Mouse (Mus musculus) limb, embryonic 11.5 days (tissue): Measurements from ENCODE around the gene Gm11559. TPM values are rescaled to one million over a fixed set of nuclear protein-coding genes. Genes with fewer than 3 reads are reported as not detected.
"Not testable (repeated sequence)": the region's sequence is repeated elsewhere in the genome, so short reads cannot be mapped to it uniquely, and the experiment has no call there.

Experiments used
- ATAC-seq: fragments of 200-750 bp; cut with Nextera tagmentation; 2 replicates; pipeline ENCODE4 v1.8.0; 2017; ENCODE audit warnings: low read depth; ENCODE audit not compliant: insufficient number of reproducible peaks, low FRiP score, low TSS enrichment
- DNase-seq: peaks from one replicate; pipeline ENCODE4 v3.0.0-alpha.2; 2015; ENCODE audit warnings: low spot score
- H3K27ac ChIP-seq: fragments of 300-500 bp; sonication (generic); replicated peaks from 2 replicates; pipeline ENCODE4 v1.5.1; 2014; ENCODE audit warnings: low read depth, mild to moderate bottlenecking, low read length
- H3K27me3 ChIP-seq: fragments of 300-500 bp; sonication (generic); 2 replicates; pipeline ENCODE4 v1.6.1; 2014; ENCODE audit warnings: mild to moderate bottlenecking, low read length, mixed read lengths; ENCODE audit not compliant: control insufficient read depth, insufficient read depth
- H3K36me3 ChIP-seq: fragments of 300-500 bp; sonication (generic); 2 replicates; pipeline ENCODE4 v1.6.1; 2014; ENCODE audit warnings: mild to moderate bottlenecking, low read length, moderate library complexity, mixed read lengths; ENCODE audit not compliant: control insufficient read depth, insufficient read depth
- H3K4me1 ChIP-seq: fragments of 300-500 bp; sonication (generic); 2 replicates; pipeline ENCODE4 v1.6.1; 2014; ENCODE audit warnings: low read length, mixed read lengths; ENCODE audit not compliant: control insufficient read depth, insufficient read depth
- H3K4me2 ChIP-seq: fragments of 300-500 bp; sonication (generic); 2 replicates; pipeline ENCODE4 v1.6.1; 2014; ENCODE audit warnings: low read depth, mild to moderate bottlenecking, moderate library complexity; ENCODE audit not compliant: severe bottlenecking
- H3K4me3 ChIP-seq: fragments of 300-500 bp; sonication (generic); 2 replicates; pipeline ENCODE4 v1.5.1; 2014; ENCODE audit warnings: low read depth, low read length
- H3K9ac ChIP-seq: fragments of 300-500 bp; sonication (generic); 2 replicates; pipeline ENCODE4 v1.6.1; 2014; ENCODE audit warnings: mild to moderate bottlenecking, low read length
- H3K9me3 ChIP-seq: fragments of 300-500 bp; sonication (generic); 2 replicates; pipeline ENCODE4 v1.6.1; 2016; ENCODE audit warnings: low read length; ENCODE audit not compliant: control insufficient read depth
- WGBS: fragments of 180-500 bp; shearing (Covaris S2); extraction: QIAGEN DNeasy Blood & Tissue Kit; methylation state at CpG from one replicate; pipeline ENCODE4 v1.1.7; 2014; 5-methylcytosine and 5-hydroxymethylcytosine counted together
- polyA plus RNA-seq: library from polyadenylated mRNA; unstranded; fragments of >200 nt; fragmentation: Nextera tagmentation; extraction: Ambion mirVana; gene quantifications from 2 replicates; pipeline ENCODE4 v1.2.1, GENCODE M21; 2014

The Gm11559 gene
- polyA plus RNA-seq: not detected in 2 replicates

DNA sequence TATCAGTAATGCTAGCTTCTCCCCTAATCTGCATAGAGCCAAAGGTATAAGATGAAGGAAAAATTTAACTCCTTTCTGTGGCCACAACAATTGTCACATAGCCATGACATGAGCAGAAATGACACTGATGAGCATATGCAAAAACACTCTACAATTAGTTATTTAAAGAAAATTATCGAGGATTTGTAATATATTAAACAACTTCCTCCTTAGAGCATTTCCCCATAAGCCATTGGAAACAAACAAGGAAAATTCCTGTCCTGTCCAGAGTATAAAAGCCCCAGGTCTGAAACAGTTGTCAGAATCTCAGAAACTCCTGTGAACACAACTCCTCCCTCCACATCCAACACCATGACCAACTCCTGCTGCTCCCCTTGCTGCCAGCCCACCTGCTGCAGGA, at the start of gene Gm11559:
TSS of gene Gm11559 (plus strand) at position 301 of the 400 bp plus-strand sequence.
- H3K9ac ChIP-seq, H3K4me3 ChIP-seq, H3K36me3 ChIP-seq, H3K4me1 ChIP-seq, H3K27ac ChIP-seq, DNase-seq, ATAC-seq, H3K4me2 ChIP-seq, H3K27me3 ChIP-seq, H3K9me3 ChIP-seq: not testable (repeated sequence)
- 71% methylated on average over 1 of the region's 1 CpGs for WGBS

DNA sequence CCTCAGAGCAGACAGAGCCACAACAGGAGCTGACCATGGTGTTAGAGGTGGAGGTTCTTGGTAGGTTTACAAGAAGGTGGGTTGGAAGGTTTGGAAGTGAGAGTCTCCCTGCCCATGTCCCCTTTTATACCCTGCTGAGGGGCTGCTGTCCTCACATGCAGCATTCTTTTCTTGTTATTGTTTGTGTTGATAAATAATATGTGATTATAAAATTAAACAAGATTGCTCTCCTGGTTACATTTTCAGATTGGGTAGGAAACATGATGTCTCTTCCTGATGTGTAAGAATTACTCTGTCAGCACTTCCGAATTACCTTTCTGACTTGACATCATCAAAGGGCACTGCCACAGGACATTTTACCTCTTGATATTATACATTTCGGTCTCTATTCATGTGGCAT, 48.7 kb upstream of the Gm11559 start, which contains the start of gene Gm11564:
TSS of gene Gm11564 (minus strand) at position 101 of the 400 bp plus-strand sequence.
- not testable (repeated sequence) for H3K27ac ChIP-seq, H3K36me3 ChIP-seq, DNase-seq, H3K9ac ChIP-seq, H3K4me3 ChIP-seq, H3K4me2 ChIP-seq, ATAC-seq, H3K9me3 ChIP-seq, H3K4me1 ChIP-seq, H3K27me3 ChIP-seq
- WGBS: 90% methylated on average over 2 of the region's 2 CpGs

DNA sequence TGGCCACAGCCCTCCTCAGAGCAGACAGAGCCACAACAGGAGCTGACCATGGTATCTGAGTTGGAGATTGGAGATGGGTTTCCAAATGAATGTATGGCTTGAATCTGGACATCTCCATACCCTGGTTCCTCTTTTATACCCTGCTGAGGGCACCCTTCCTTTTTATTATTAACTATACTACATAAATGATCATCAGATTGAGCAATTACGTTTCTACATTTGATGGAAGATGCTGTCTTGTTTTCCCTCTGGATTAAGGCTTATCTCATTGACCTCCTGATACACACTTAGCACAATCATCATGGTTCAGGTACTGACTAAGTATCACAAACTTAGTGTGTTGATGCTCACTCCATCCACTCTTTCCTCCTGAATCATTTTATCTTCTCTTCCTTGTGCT, 26.3 kb upstream of the Gm11559 start, which contains the start of gene 2300003K06Rik:
TSS of gene 2300003K06Rik (minus strand) at position 101 of the 400 bp plus-strand sequence.
- no peak within 1 kb of the TSS for H3K4me2 ChIP-seq
- no peaks in the 10 kb centered on the region for H3K27me3 ChIP-seq
- H3K4me3 ChIP-seq: no peak within 1 kb of the TSS
- H3K9me3 ChIP-seq: no peaks in the 10 kb centered on the region
- no peak within 1 kb of the TSS for H3K9ac ChIP-seq
- 80% methylated on average over 1 of the region's 1 CpGs for WGBS
- H3K27ac ChIP-seq: no peak within 1 kb of the TSS
- H3K36me3 ChIP-seq: no peaks in the 10 kb centered on the region
- no peaks in the 10 kb centered on the region for H3K4me1 ChIP-seq
- DNase-seq (no peak), ATAC-seq (no peak)

- WGBS: 35% methylated on average over 1 of the region's 1 CpGs
- no peak for ATAC-seq
Observed at GRCm38 (mm10) chr11:99842185-99842584, 22.1 kb upstream of the Gm11559 start.

GRCm38 (mm10) chr11:99846746-99847145, 17.5 kb upstream of the Gm11559 start:
- no peak overlapping the region for H3K4me2 ChIP-seq
- DNase-seq (no peak), ATAC-seq (no peak)
- WGBS: 90% methylated on average over 2 of the region's 2 CpGs
- no peak overlapping the region for H3K4me3 ChIP-seq
- H3K27ac ChIP-seq: no peak overlapping the region
- H3K36me3 ChIP-seq: no peaks in the 10 kb centered on the region
- H3K27me3 ChIP-seq: no peaks in the 10 kb centered on the region
- no peaks in the 10 kb centered on the region for H3K9me3 ChIP-seq
- H3K9ac ChIP-seq: no peak overlapping the region
- H3K4me1 ChIP-seq: no peaks in the 10 kb centered on the region

More at GRCm38 (mm10) chr11:99842185-99842584, 22.1 kb upstream of the Gm11559 start:
- Histone ChIP-seq H3K4me2 (no peak overlapping the region), H3K4me3 (no peak overlapping the region), H3K27ac (no peak overlapping the region), H3K9ac (no peak overlapping the region), H3K9me3 (no peaks in the 10 kb centered on the region), H3K4me1 (no peaks in the 10 kb centered on the region), H3K27me3 (no peaks in the 10 kb centered on the region), H3K36me3 (no peaks in the 10 kb centered on the region)
- DNase-seq: no peak

- ATAC-seq (no peak), DNase-seq (no peak)
- Histone ChIP-seq H3K9me3 (no peaks in the 10 kb centered on the region), H3K4me2 (no peak within 1 kb of the TSS), H3K4me3 (no peak within 1 kb of the TSS), H3K27me3 (no peaks in the 10 kb centered on the region), H3K27ac (no peak within 1 kb of the TSS), H3K4me1 (no peaks in the 10 kb centered on the region), H3K9ac (no peak within 1 kb of the TSS), H3K36me3 (no peaks in the 10 kb centered on the region)
Observed at GRCm38 (mm10) chr11:99851508-99851907, 12.8 kb upstream of the Gm11559 start, which contains the start of gene Krtap4-16. Krtap4-16 (minus strand) TSS chr11:99851608.

- Histone ChIP-seq H3K27ac (no peak overlapping the region), H3K4me3 (no peak overlapping the region), H3K36me3 (no peaks in the 10 kb centered on the region), H3K9me3 (no peaks in the 10 kb centered on the region), H3K4me2 (no peak overlapping the region), H3K9ac (no peak overlapping the region), H3K4me1 (no peaks in the 10 kb centered on the region), H3K27me3 (no peaks in the 10 kb centered on the region)
- WGBS: 63% methylated on average over 3 of the region's 3 CpGs
- DNase-seq: no peak
- ATAC-seq: no peak
Observed at GRCm38 (mm10) chr11:99854121-99854520, 10.2 kb upstream of the Gm11559 start.

DNA sequence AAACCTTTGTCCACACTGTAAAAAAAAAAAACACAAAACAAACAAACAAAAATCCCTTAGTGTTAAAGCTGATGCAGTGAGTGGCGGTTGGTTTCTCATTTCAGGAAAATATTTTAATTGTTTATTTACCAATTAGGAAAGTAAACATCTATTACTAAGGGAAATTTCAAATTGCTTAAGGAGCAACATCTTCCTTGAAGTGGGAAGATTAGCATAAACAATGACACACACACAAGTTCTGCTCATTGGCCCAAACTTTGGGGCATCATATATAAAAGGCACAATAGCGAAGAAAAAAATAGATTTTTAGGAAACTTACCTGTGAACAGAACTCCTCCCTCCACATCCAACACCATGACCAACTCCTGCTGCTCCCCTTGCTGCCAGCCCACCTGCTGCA, 6.7 kb upstream of the Gm11559 start, which contains the start of gene Gm11568:
TSS of gene Gm11568 (plus strand) at position 301 of the 400 bp plus-strand sequence.
- 88% methylated on average over 2 of the region's 2 CpGs for WGBS
- Histone ChIP-seq H3K4me3 (no peak within 1 kb of the TSS), H3K36me3 (no peaks in the 10 kb centered on the region), H3K4me1 (no peaks in the 10 kb centered on the region), H3K4me2 (no peak within 1 kb of the TSS), H3K9ac (no peak within 1 kb of the TSS), H3K27me3 (no peaks in the 10 kb centered on the region), H3K9me3 (no peaks in the 10 kb centered on the region), H3K27ac (no peak within 1 kb of the TSS)
- DNase-seq (no peak), ATAC-seq (no peak)

DNA sequence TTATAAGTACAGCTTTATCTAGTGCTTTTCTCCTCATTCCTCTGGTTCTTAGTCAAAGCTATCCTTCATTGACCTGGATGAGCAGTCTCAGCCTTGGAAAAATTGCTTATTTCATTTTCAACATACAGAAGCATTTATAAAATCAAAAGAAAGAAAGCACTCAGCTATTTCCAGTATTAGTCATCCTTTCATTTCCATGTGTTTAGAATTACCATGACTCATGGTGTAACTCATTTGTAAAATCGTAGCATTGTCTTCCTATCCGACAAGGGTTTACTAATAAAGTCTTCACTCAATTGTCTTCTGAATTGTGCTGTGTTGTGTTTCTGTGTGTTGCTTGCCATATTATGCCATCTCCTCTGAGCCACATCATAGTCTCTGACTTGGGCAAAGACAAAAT, 5.5 kb upstream of the Gm11559 start:
- H3K4me2 ChIP-seq: no peak overlapping the region
- no peak for ATAC-seq
- no peaks in the 10 kb centered on the region for H3K27me3 ChIP-seq
- 87% methylated on average over 2 of the region's 2 CpGs for WGBS
- H3K9me3 ChIP-seq: no peaks in the 10 kb centered on the region
- no peak overlapping the region for H3K9ac ChIP-seq
- H3K4me1 ChIP-seq: no peaks in the 10 kb centered on the region
- H3K4me3 ChIP-seq: no peak overlapping the region
- no peak for DNase-seq
- no peak overlapping the region for H3K27ac ChIP-seq
- H3K36me3 ChIP-seq: no peaks in the 10 kb centered on the region
